Mouse (Mus musculus) cerebellum, postnatal 4 days (tissue): ENCODE measurements around the gene Aup1.
A peak's percentile ranks its signal among the peaks of the same experiment; 100 is the strongest.

Experiments
- DNase-seq, 2 experiments: peaks; one replicate each; pipeline ENCODE4 v3.0.0; 2022; ENCODE audit warnings: low spot score in 2 of 2, mixed read lengths in 1 of 2

The Aup1 gene

GRCm38 (mm10) chr6:83054074-83054851, at the start of gene Aup1:
Gene Aup1, plus strand, starts transcription at chr6:83054521.
- peak; percentile 88 to 92 for DNase-seq

GRCm38 (mm10) chr6:83004872-83005271, 49.4 kb upstream of the Aup1 start:
- no peak for DNase-seq

- no peak for DNase-seq
Measured at GRCm38 (mm10) chr6:83005444-83006011, 48.8 kb upstream of the Aup1 start.

- no peak for DNase-seq
Measured at GRCm38 (mm10) chr6:83006114-83006513, 48.2 kb upstream of the Aup1 start.

- DNase-seq: no peak
Measured at GRCm38 (mm10) chr6:83008659-83009058, 45.7 kb upstream of the Aup1 start.

GRCm38 (mm10) chr6:83010010-83010409, 44.3 kb upstream of the Aup1 start:
- no peak for DNase-seq

- DNase-seq: no peak
Measured at GRCm38 (mm10) chr6:83011255-83011654, 43.1 kb upstream of the Aup1 start.

GRCm38 (mm10) chr6:83011756-83012155, 42.6 kb upstream of the Aup1 start:
- DNase-seq: no peak

GRCm38 (mm10) chr6:83013444-83013843, 40.9 kb upstream of the Aup1 start:
- DNase-seq: no peak

- no peak for DNase-seq
Measured at GRCm38 (mm10) chr6:83014482-83015466, 39.5 kb upstream of the Aup1 start.

- DNase-seq: no peak
Measured at GRCm38 (mm10) chr6:83015749-83016148, 38.6 kb upstream of the Aup1 start.

GRCm38 (mm10) chr6:83017190-83017589, 37.1 kb upstream of the Aup1 start:
- DNase-seq: no peak

GRCm38 (mm10) chr6:83019044-83019443, 35.3 kb upstream of the Aup1 start:
- no peak for DNase-seq

- no peak for DNase-seq
Measured at GRCm38 (mm10) chr6:83020121-83020520, 34.2 kb upstream of the Aup1 start.

- DNase-seq: no peak
Measured at GRCm38 (mm10) chr6:83020836-83021593, 33.3 kb upstream of the Aup1 start.

GRCm38 (mm10) chr6:83023008-83023407, 31.3 kb upstream of the Aup1 start:
- DNase-seq: no peak

- DNase-seq: no peak
Measured at GRCm38 (mm10) chr6:83023786-83024185, 30.5 kb upstream of the Aup1 start.

- no peak for DNase-seq
Measured at GRCm38 (mm10) chr6:83024421-83024820, 29.9 kb upstream of the Aup1 start.

GRCm38 (mm10) chr6:83025221-83025620, 29.1 kb upstream of the Aup1 start:
- no peak for DNase-seq

- no peak for DNase-seq
Measured at GRCm38 (mm10) chr6:83027293-83027692, 27.0 kb upstream of the Aup1 start.

GRCm38 (mm10) chr6:83027706-83028105, 26.6 kb upstream of the Aup1 start:
- DNase-seq: no peak

- no peak for DNase-seq
Measured at GRCm38 (mm10) chr6:83029777-83030176, 24.5 kb upstream of the Aup1 start.
